Mouse (Mus musculus): ENCODE data around the gene E130114P18Rik. TPM values are rescaled to one million over a fixed set of nuclear protein-coding genes. Genes with fewer than 3 reads are reported as not detected.

The E130114P18Rik gene
- polyA plus RNA-seq, 1 experiment from 2014 or later, result 2.5 TPM

DNA sequence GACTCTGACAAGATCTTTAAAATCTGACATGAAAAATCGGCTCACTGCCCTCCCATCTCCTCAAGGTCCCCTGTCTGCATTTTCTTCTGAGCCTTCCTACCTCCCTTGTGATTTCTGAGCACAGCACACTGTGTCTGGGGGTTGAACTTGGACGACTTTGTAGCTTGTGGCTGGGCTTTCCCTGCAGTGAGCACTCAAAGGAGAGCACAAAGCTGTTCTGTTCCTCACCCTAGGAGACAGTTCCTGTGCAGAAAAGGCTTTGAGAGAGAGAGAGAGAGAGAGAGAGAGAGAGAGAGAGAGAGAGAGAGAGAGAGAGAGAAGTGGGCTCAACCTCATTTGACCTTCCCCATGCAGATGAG lies 101.3 kb downstream of the E130114P18Rik start:
- no peak overlapping the region for H3K4me2 ChIP-seq (ENCODE audit: low read depth, low read length)
- no peak overlapping the region for H3K4me3 ChIP-seq (replicated peaks; ENCODE audit: low read length)
- no peak overlapping the region for H3K9ac ChIP-seq (ENCODE audit: low read length)
- no peaks in the 10 kb centered on the region for H3K27me3 ChIP-seq (ENCODE audit: control insufficient read depth, insufficient read depth, low read length)
- H3K4me1 ChIP-seq (ENCODE audit: control insufficient read depth, insufficient read depth, low read length), result no peaks in the 10 kb centered on the region
- ATAC-seq (ENCODE audit: insufficient read depth, low FRiP score), result no peak
- H3K9me3 ChIP-seq (replicated peaks; ENCODE audit: control insufficient read depth, low read length), result no peaks in the 10 kb centered on the region
- 43% methylated on average over 2 of the region's 2 CpGs for WGBS
- no peaks in the 10 kb centered on the region for H3K36me3 ChIP-seq (ENCODE audit: control insufficient read depth, insufficient read depth, low read length)
- no peak overlapping the region for H3K27ac ChIP-seq (ENCODE audit: low read length)

DNA sequence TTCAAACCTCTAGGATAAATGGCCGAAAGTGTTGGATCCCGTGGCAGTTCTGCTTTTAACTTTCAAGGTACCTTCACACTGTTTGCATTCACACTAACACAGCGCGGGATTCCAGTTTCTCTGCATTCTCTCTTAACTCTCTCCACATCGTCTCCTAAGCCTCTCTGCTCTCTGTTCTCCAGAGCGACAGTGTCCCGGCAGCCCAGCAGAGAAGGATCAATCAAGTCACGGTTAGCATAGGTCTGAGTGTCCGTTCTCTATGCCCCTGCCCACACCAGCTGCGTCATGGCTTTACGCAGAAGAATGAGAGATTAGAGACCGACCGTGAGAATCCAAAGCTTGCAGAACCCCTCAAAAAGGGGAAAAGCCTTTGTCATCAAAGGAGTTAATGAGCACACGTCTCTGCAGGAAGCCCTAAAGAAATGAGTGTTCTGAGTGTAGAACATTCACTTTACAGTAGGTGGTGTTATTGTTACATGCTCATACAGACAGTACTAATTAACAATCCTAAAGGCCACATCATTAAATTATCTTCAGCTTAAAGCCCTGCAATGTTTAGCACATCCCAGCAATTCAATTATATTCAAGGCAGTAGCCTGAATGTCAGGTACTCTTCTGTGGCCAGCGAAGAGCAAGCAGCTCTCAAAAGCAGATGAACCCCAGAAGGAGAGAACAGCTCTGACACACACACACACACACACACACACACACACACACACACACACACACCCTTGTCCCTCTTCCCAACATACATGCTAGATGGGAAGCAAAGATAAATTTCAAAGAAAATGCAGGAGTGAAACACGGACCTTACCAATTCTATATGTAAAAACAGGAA lies 101.9 kb downstream of the E130114P18Rik start:
- Histone ChIP-seq H3K9me3 (replicated peaks; ENCODE audit: control insufficient read depth, low read length) (no peaks in the 10 kb centered on the region), H3K4me2 (ENCODE audit: low read depth, low read length) (peak overlapping the region; percentile 43), H3K9ac (ENCODE audit: low read length) (0 out of 2 replicates have a peak overlapping the region, but pooled peaks have one; percentile 20), H3K4me3 (replicated peaks; ENCODE audit: low read length) (no peak overlapping the region), H3K36me3 (ENCODE audit: control insufficient read depth, insufficient read depth, low read length) (no peaks in the 10 kb centered on the region), H3K4me1 (ENCODE audit: control insufficient read depth, insufficient read depth, low read length) (no peaks in the 10 kb centered on the region), H3K27me3 (ENCODE audit: control insufficient read depth, insufficient read depth, low read length) (no peaks in the 10 kb centered on the region), H3K27ac (ENCODE audit: low read length) (no peak overlapping the region)
- WGBS, result 43% methylated on average over 16 of the region's 16 CpGs
- no peak for ATAC-seq (ENCODE audit: insufficient read depth, low FRiP score)

DNA sequence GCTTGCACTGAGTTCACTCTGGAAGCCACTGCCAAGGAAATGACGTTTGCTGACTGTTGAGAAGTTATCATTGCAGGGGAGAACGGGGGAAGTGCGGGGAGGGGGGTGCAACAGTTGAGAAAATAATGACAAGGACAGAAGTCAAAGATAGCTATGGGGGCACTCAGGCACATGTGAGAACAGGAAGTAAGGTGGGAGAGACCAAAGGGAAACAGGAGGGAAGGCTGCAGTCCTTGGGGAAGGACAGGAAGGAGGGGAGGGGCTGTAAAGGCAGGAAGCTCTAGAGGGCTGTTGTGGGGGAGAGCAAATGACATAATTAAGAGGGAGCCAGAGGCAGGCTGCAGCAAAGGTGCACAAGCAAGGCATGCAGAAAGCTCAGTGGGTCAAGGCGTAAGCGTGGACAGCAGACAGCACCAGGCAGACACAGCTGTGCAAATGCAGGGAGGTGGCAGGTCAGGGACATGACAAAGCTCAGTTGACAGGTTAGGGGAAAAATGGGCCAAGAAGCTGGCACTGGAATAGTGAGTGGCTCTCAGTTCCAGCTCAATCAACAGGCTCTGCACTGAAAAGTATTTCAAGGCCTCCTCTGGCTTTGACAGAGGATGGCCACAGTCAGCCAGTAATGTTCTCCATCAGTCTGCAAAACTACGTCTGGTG lies 103.9 kb downstream of the E130114P18Rik start:
- Histone ChIP-seq H3K27ac (ENCODE audit: low read length) (no peak overlapping the region), H3K27me3 (ENCODE audit: control insufficient read depth, insufficient read depth, low read length) (no peaks in the 10 kb centered on the region), H3K9ac (ENCODE audit: low read length) (no peak overlapping the region), H3K36me3 (ENCODE audit: control insufficient read depth, insufficient read depth, low read length) (no peaks in the 10 kb centered on the region), H3K9me3 (replicated peaks; ENCODE audit: control insufficient read depth, low read length) (no peaks in the 10 kb centered on the region), H3K4me2 (ENCODE audit: low read depth, low read length) (no peak overlapping the region), H3K4me3 (replicated peaks; ENCODE audit: low read length) (no peak overlapping the region), H3K4me1 (ENCODE audit: control insufficient read depth, insufficient read depth, low read length) (no peaks in the 10 kb centered on the region)
- ATAC-seq (ENCODE audit: insufficient read depth, low FRiP score), result peak; percentile 25; the same call in 1 of the 2 replicates
- 53% methylated on average over 6 of the region's 6 CpGs for WGBS

DNA sequence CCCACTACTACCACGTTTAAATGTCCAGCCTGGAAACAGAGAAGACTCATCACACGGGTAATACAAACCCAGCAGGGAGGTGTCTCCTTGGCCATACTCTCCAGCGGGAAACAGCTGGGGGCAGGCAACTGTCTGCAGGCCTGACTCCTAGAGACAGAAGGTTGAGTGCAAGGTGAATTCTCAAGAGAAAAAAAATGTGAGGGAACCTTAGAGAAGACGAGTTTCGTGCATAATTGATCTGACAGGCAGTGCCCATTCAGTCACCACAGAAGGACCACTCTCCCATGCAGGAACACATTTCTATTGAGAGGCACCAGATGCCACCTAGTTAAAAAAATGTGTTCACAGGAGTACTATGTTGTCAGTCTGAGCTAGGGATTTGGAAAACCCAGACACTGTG lies 105.4 kb downstream of the E130114P18Rik start:
- 62% methylated on average over 5 of the region's 5 CpGs for WGBS
- no peak for ATAC-seq (ENCODE audit: insufficient read depth, low FRiP score)
- H3K27ac ChIP-seq (ENCODE audit: low read length), result no peak overlapping the region

DNA sequence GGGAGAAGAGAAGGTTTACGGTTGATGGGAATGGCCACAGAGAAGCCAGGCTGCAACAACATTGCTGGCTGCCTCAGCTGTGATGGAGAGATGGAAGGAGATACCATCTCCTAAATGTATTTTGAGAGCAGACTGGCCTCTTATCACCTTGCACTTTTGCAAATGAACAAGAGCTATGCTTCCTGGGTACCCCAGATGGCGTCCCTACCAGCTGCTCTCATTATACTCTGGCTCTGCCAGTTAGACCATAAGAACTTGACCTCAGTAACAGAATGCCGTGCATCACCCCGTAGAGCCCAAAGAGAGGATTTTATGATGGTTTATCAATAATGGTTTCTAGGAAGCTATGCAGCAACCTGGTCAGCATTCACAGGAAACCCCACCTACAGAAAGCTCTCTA lies 106.0 kb downstream of the E130114P18Rik start:
- Histone ChIP-seq H3K9ac (ENCODE audit: low read length) (no peak overlapping the region), H3K4me2 (ENCODE audit: low read depth, low read length) (no peak overlapping the region), H3K36me3 (ENCODE audit: control insufficient read depth, insufficient read depth, low read length) (no peaks in the 10 kb centered on the region), H3K4me1 (ENCODE audit: control insufficient read depth, insufficient read depth, low read length) (no peaks in the 10 kb centered on the region), H3K9me3 (replicated peaks; ENCODE audit: control insufficient read depth, low read length) (no peaks in the 10 kb centered on the region), H3K4me3 (replicated peaks; ENCODE audit: low read length) (no peak overlapping the region), H3K27me3 (ENCODE audit: control insufficient read depth, insufficient read depth, low read length) (no peaks in the 10 kb centered on the region), H3K27ac (ENCODE audit: low read length) (no peak overlapping the region)
- ATAC-seq (ENCODE audit: insufficient read depth, low FRiP score), result no peak
- 84% methylated on average over 4 of the region's 4 CpGs for WGBS

More for the DNA sequence above, 105.4 kb downstream of the E130114P18Rik start:
- Histone ChIP-seq H3K4me2 (ENCODE audit: low read depth, low read length) (no peak overlapping the region), H3K4me1 (ENCODE audit: control insufficient read depth, insufficient read depth, low read length) (no peaks in the 10 kb centered on the region), H3K9me3 (replicated peaks; ENCODE audit: control insufficient read depth, low read length) (no peaks in the 10 kb centered on the region), H3K27me3 (ENCODE audit: control insufficient read depth, insufficient read depth, low read length) (no peaks in the 10 kb centered on the region), H3K9ac (ENCODE audit: low read length) (no peak overlapping the region), H3K4me3 (replicated peaks; ENCODE audit: low read length) (no peak overlapping the region), H3K36me3 (ENCODE audit: control insufficient read depth, insufficient read depth, low read length) (no peaks in the 10 kb centered on the region)

DNA sequence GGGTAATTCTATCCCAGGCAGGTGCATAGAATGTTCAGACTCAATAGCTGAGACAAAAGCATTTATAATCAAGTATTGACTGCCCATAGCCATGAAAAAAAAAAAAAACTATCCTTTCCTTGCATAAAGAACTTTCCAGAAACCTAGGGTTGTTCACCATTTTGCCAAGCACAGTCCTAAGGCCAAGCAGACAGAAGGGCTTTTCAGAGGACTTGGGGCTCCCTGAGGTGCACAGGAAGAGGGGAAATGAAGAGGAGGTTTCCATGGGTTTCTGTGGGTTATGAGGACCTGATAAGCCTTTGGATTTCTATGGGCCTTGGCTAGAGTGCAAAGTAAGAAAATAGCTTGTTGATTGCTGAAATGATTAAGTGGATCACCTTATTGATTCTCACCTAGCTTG lies 107.5 kb downstream of the E130114P18Rik start:
- Histone ChIP-seq H3K27me3 (ENCODE audit: control insufficient read depth, insufficient read depth, low read length) (no peaks in the 10 kb centered on the region), H3K27ac (ENCODE audit: low read length) (no peak overlapping the region), H3K9me3 (replicated peaks; ENCODE audit: control insufficient read depth, low read length) (no peaks in the 10 kb centered on the region), H3K9ac (ENCODE audit: low read length) (no peak overlapping the region), H3K4me3 (replicated peaks; ENCODE audit: low read length) (no peak overlapping the region), H3K36me3 (ENCODE audit: control insufficient read depth, insufficient read depth, low read length) (no peaks in the 10 kb centered on the region), H3K4me2 (ENCODE audit: low read depth, low read length) (no peak overlapping the region), H3K4me1 (ENCODE audit: control insufficient read depth, insufficient read depth, low read length) (no peaks in the 10 kb centered on the region)
- no peak for ATAC-seq (ENCODE audit: insufficient read depth, low FRiP score)

DNA sequence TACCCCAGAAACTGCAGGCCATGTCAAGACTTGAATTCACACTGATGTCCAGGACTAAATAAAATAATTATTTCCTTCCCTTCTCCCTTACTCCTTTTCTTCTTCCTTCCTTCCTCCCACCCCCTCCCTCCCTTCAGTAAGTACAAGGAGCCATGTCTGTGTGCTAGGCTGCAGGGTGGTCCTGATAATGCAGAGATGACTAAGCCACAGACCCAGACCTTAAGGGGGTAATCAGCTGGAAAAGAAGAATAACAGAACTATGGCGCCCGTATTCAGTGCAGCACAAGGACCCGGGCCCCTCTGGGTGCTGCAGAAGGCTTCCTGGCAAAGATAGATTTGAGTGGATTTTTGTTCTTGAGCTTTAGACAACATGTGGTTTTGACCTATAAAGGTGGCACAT lies 108.1 kb downstream of the E130114P18Rik start:
- ATAC-seq (ENCODE audit: insufficient read depth, low FRiP score), result no peak
- 84% methylated on average over 3 of the region's 3 CpGs for WGBS
- Histone ChIP-seq H3K9ac (ENCODE audit: low read length) (no peak overlapping the region), H3K36me3 (ENCODE audit: control insufficient read depth, insufficient read depth, low read length) (no peaks in the 10 kb centered on the region), H3K9me3 (replicated peaks; ENCODE audit: control insufficient read depth, low read length) (no peaks in the 10 kb centered on the region), H3K4me2 (ENCODE audit: low read depth, low read length) (no peak overlapping the region), H3K4me3 (replicated peaks; ENCODE audit: low read length) (no peak overlapping the region), H3K27ac (ENCODE audit: low read length) (no peak overlapping the region), H3K4me1 (ENCODE audit: control insufficient read depth, insufficient read depth, low read length) (no peaks in the 10 kb centered on the region), H3K27me3 (ENCODE audit: control insufficient read depth, insufficient read depth, low read length) (no peaks in the 10 kb centered on the region)

DNA sequence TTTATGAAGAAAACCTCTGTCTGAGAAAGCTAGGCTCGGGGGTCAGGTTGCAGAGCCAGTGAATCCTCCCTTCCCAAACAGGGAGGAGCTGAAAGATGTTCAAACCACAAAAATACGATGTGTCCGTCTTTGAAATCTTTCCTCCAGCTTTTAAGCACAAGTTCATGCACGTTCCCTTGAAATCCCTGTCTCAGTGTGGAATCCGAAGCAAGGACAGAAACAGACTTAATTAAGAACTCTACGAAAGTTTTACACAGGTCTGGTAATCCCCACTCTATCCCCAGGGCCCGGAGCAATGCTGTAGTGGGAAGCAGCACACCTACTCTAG lies 112.5 kb downstream of the E130114P18Rik start:
- 73% methylated on average over 7 of the region's 7 CpGs for WGBS
- Histone ChIP-seq H3K4me3 (replicated peaks; ENCODE audit: low read length) (no peak overlapping the region), H3K9ac (ENCODE audit: low read length) (no peak overlapping the region), H3K27me3 (ENCODE audit: control insufficient read depth, insufficient read depth, low read length) (no peaks in the 10 kb centered on the region), H3K4me1 (ENCODE audit: control insufficient read depth, insufficient read depth, low read length) (no peaks in the 10 kb centered on the region), H3K27ac (ENCODE audit: low read length) (no peak overlapping the region), H3K36me3 (ENCODE audit: control insufficient read depth, insufficient read depth, low read length) (no peaks in the 10 kb centered on the region), H3K9me3 (replicated peaks; ENCODE audit: control insufficient read depth, low read length) (no peaks in the 10 kb centered on the region), H3K4me2 (ENCODE audit: low read depth, low read length) (no peak overlapping the region)
- no peak for ATAC-seq (ENCODE audit: insufficient read depth, low FRiP score)

DNA sequence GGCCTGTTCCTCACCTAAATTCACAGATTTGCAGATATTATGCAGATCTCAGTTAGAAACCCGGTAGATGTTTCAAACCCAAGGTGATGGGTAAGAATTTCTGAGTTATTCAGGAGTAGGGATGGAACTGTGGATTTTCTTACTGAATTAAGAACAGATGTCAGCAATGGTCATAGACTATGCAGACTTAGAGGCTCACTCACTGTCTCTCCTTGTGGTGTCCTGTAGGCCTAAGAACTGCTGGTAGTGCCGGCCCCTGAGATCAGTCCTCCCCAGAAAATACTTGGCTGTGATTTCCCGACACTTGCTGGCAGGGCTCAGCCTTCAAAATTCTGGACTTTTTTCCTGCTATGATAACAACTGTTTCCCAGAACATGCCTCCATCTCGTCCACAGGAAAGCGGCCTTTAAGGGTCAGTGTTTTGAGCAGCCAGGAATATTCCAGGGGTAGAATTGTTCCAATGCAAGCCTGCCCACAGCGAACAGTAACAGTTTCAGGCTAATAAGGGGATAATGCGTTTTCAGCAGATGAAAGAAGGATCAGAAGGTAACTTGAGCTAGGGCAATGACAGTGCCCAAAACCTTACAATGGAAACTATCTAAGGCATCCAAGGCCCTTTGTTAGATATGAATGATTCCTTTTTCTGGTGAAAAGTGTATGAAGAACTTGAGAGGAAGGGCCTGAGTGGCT lies 113.0 kb downstream of the E130114P18Rik start:
- no peak overlapping the region for H3K4me2 ChIP-seq (ENCODE audit: low read depth, low read length)
- WGBS, result 65% methylated on average over 7 of the region's 7 CpGs
- no peak overlapping the region for H3K27ac ChIP-seq (ENCODE audit: low read length)
- H3K27me3 ChIP-seq (ENCODE audit: control insufficient read depth, insufficient read depth, low read length), result no peaks in the 10 kb centered on the region
- H3K9ac ChIP-seq (ENCODE audit: low read length), result no peak overlapping the region
- no peaks in the 10 kb centered on the region for H3K4me1 ChIP-seq (ENCODE audit: control insufficient read depth, insufficient read depth, low read length)
- no peak for ATAC-seq (ENCODE audit: insufficient read depth, low FRiP score)
- H3K36me3 ChIP-seq (ENCODE audit: control insufficient read depth, insufficient read depth, low read length), result no peaks in the 10 kb centered on the region
- no peaks in the 10 kb centered on the region for H3K9me3 ChIP-seq (replicated peaks; ENCODE audit: control insufficient read depth, low read length)
- no peak overlapping the region for H3K4me3 ChIP-seq (replicated peaks; ENCODE audit: low read length)

Measured in stomach, embryonic 16.5 days (tissue).